Mouse (Mus musculus): ENCODE measurements around the gene Gm7298. TPM values are rescaled to one million over a fixed set of nuclear protein-coding genes. Genes with fewer than 3 reads are reported as not detected.
"Not testable (repeated sequence)": the region's sequence is repeated elsewhere in the genome, so short reads cannot be mapped to it uniquely, and the experiment has no call there.

Gm7298 gene
- not detected for total RNA-seq (2021)
- long read RNA-seq: 0 reads

DNA sequence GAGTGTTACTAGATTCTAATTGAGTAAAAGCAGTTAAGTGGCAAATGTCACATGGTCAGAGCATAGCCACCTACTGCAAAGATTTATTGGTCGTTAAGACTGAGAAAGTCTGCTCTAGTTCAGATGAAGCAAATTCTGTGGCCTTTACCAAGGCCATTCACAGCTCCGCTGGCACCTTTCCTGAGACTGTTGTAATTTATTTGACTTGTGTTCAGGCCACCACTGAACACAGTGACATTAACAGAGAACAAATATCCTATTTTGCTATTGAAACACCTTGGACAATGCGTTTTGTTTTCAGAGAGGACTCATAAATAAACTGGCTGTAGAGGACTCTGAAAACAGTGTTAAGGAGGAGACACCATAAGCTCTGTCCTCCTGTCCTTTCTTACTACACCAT lies at the start of gene Gm7298:
Gene Gm7298 (plus strand): TSS at position 301 of the 400 bp plus-strand sequence.
- no peak for DNase-seq (ENCODE audit: low spot score in 2 of 2)

- no peak for DNase-seq (ENCODE audit: low spot score in 2 of 2)
Measured at GRCm38 (mm10) chr6:121828034-121828433, 95.3 kb downstream of the Gm7298 start.

GRCm38 (mm10) chr6:121836361-121836760 lies 103.6 kb downstream of the Gm7298 start:
- no peak for DNase-seq (ENCODE audit: low spot score in 2 of 2)

DNA sequence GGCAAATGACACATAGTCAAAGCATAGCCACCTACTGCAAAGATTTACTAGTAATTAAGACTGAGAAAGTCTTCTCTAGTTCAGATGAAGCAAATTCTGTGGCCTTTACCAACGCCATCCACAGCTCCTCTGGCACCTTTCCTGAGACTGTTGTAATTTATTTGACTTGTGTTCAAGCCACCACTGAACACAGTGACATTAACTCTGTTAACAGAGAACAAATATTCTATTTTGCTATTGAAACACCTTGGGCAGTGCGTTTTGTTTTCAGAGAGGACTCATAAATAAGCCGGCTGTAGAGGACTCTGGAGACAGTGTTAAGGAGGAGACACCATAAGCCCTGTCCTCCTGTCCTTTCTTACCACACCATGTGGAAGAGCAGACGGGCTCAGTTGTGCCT lies 105.5 kb downstream of the Gm7298 start, which contains the start of gene Mug1:
Gene Mug1 (plus strand): TSS at position 271 of the 400 bp plus-strand sequence.
- DNase-seq (ENCODE audit: low spot score in 2 of 2): not testable (repeated sequence)

Other genes with a start within 250 kb of the Gm7298 start
- 1 to 10 TPM; 2.6 to 3.5 TPM for gene A2m, start 97.6 kb upstream of the Gm7298 start, total RNA-seq (2021)
- gene Mug1, start 105.6 kb downstream of the Gm7298 start, total RNA-seq (2021): not detected

All from layer of hippocampus, adult 18-20 months (tissue).